Mouse (Mus musculus) limb, embryonic 11.5 days (tissue): ENCODE data around the gene Polr2b. TPM values are rescaled to one million over a fixed set of nuclear protein-coding genes. Genes with fewer than 3 reads are reported as not detected.

Experiments
- ATAC-seq: fragments of 200-750 bp; cut with Nextera tagmentation; 2 replicates; pipeline ENCODE4 v1.8.0; 2017; ENCODE audit warnings: low read depth; ENCODE audit not compliant: insufficient number of reproducible peaks, low FRiP score, low TSS enrichment
- DNase-seq: peaks from one replicate; pipeline ENCODE4 v3.0.0-alpha.2; 2015; ENCODE audit warnings: low spot score
- H3K27ac ChIP-seq: fragments of 300-500 bp; sonication (generic); replicated peaks from 2 replicates; pipeline ENCODE4 v1.5.1; 2014; ENCODE audit warnings: low read depth, mild to moderate bottlenecking, low read length
- H3K27me3 ChIP-seq: fragments of 300-500 bp; sonication (generic); 2 replicates; pipeline ENCODE4 v1.6.1; 2014; ENCODE audit warnings: mild to moderate bottlenecking, low read length, mixed read lengths; ENCODE audit not compliant: control insufficient read depth, insufficient read depth
- H3K36me3 ChIP-seq: fragments of 300-500 bp; sonication (generic); 2 replicates; pipeline ENCODE4 v1.6.1; 2014; ENCODE audit warnings: mild to moderate bottlenecking, low read length, moderate library complexity, mixed read lengths; ENCODE audit not compliant: control insufficient read depth, insufficient read depth
- H3K4me1 ChIP-seq: fragments of 300-500 bp; sonication (generic); 2 replicates; pipeline ENCODE4 v1.6.1; 2014; ENCODE audit warnings: low read length, mixed read lengths; ENCODE audit not compliant: control insufficient read depth, insufficient read depth
- H3K4me2 ChIP-seq: fragments of 300-500 bp; sonication (generic); 2 replicates; pipeline ENCODE4 v1.6.1; 2014; ENCODE audit warnings: low read depth, mild to moderate bottlenecking, moderate library complexity; ENCODE audit not compliant: severe bottlenecking
- H3K4me3 ChIP-seq: fragments of 300-500 bp; sonication (generic); 2 replicates; pipeline ENCODE4 v1.5.1; 2014; ENCODE audit warnings: low read depth, low read length
- H3K9ac ChIP-seq: fragments of 300-500 bp; sonication (generic); 2 replicates; pipeline ENCODE4 v1.6.1; 2014; ENCODE audit warnings: mild to moderate bottlenecking, low read length
- H3K9me3 ChIP-seq: fragments of 300-500 bp; sonication (generic); 2 replicates; pipeline ENCODE4 v1.6.1; 2016; ENCODE audit warnings: low read length; ENCODE audit not compliant: control insufficient read depth
- WGBS: fragments of 180-500 bp; shearing (Covaris S2); extraction: QIAGEN DNeasy Blood & Tissue Kit; methylation state at CpG from one replicate; pipeline ENCODE4 v1.1.7; 2014; 5-methylcytosine and 5-hydroxymethylcytosine counted together
- polyA plus RNA-seq: library from polyadenylated mRNA; unstranded; fragments of >200 nt; fragmentation: Nextera tagmentation; extraction: Ambion mirVana; gene quantifications from 2 replicates; pipeline ENCODE4 v1.2.1, GENCODE M21; 2014

Gene Polr2b
- polyA plus RNA-seq, 1 experiment from 2014 or later = 95.7 TPM

DNA sequence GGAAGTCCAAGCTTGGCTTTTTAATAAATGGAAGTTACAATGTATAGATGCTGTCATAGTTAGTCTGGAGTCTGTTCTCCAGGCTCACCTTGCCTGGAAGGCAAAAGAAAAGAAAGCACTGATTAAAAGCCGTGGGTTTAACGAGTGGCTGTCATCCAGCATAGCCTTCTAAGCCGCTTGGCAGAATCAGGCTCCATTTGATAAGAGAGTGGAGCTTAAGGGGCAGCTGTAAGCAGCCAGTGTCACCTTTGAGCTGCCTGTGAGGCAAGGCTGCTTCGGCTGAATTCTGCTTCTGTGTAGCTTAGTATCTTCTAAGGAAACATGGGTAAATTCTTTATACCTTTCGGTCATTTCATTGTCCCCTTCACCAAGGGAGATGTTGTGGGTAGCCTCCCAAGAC, 23.0 kb upstream of the Polr2b start:
- no peaks in the 10 kb centered on the region for H3K27me3 ChIP-seq
- ATAC-seq = no peak
- no peak overlapping the region for H3K4me2 ChIP-seq
- peaks cover 26% of the 10 kb centered on the region for H3K36me3 ChIP-seq
- no peaks in the 10 kb centered on the region for H3K9me3 ChIP-seq
- 90% methylated on average over 5 of the region's 5 CpGs for WGBS
- no peaks in the 10 kb centered on the region for H3K4me1 ChIP-seq
- H3K4me3 ChIP-seq = no peak overlapping the region
- H3K9ac ChIP-seq = no peak overlapping the region
- DNase-seq = no peak
- H3K27ac ChIP-seq = no peak overlapping the region

GRCm38 (mm10) chr5:77287901-77288300, 22.0 kb upstream of the Polr2b start:
- no peak for DNase-seq
- 81% methylated on average over 6 of the region's 6 CpGs for WGBS
- Histone ChIP-seq H3K9me3 (no peaks in the 10 kb centered on the region), H3K4me1 (no peaks in the 10 kb centered on the region), H3K27ac (no peak overlapping the region), H3K4me3 (no peak overlapping the region), H3K27me3 (no peaks in the 10 kb centered on the region), H3K9ac (no peak overlapping the region), H3K4me2 (no peak overlapping the region), H3K36me3 (peaks cover 22% of the 10 kb centered on the region)
- ATAC-seq = no peak

DNA sequence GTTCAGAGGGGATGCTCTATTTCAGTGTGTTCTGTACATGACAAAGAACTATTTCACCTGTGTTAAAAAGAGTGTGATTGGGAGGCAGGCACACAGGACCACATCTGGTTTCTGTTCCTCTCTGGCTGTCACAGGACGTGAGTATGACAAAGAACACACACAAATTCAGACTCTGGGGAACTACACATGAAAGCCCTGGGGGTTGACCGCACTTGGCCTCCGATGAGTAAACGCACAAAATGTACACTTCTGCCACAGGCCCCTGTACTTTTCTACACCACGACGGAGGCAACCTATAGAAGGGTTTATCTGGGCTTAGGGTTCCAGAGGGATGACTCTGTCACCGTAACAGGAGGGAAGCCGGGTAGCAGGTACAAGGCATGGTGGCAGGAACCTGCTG, 20.3 kb upstream of the Polr2b start:
- Histone ChIP-seq H3K36me3 (peaks cover 22% of the 10 kb centered on the region), H3K9ac (no peak overlapping the region), H3K9me3 (no peaks in the 10 kb centered on the region), H3K4me3 (no peak overlapping the region), H3K27ac (no peak overlapping the region), H3K4me1 (no peaks in the 10 kb centered on the region), H3K27me3 (no peaks in the 10 kb centered on the region), H3K4me2 (no peak overlapping the region)
- WGBS = 60% methylated on average over 8 of the region's 8 CpGs
- DNase-seq (no peak), ATAC-seq (no peak)

- H3K27me3 ChIP-seq = no peaks in the 10 kb centered on the region
- no peak overlapping the region for H3K4me2 ChIP-seq
- H3K4me3 ChIP-seq = no peak overlapping the region
- DNase-seq (no peak), ATAC-seq (no peak)
- peaks cover 22% of the 10 kb centered on the region for H3K36me3 ChIP-seq
- 90% methylated on average over 2 of the region's 2 CpGs for WGBS
- H3K9me3 ChIP-seq = no peaks in the 10 kb centered on the region
- no peaks in the 10 kb centered on the region for H3K4me1 ChIP-seq
- no peak overlapping the region for H3K9ac ChIP-seq
- no peak overlapping the region for H3K27ac ChIP-seq
These were observed 19.3 kb upstream of the Polr2b start for GRCm38 (mm10) chr5:77290606-77291005.

DNA sequence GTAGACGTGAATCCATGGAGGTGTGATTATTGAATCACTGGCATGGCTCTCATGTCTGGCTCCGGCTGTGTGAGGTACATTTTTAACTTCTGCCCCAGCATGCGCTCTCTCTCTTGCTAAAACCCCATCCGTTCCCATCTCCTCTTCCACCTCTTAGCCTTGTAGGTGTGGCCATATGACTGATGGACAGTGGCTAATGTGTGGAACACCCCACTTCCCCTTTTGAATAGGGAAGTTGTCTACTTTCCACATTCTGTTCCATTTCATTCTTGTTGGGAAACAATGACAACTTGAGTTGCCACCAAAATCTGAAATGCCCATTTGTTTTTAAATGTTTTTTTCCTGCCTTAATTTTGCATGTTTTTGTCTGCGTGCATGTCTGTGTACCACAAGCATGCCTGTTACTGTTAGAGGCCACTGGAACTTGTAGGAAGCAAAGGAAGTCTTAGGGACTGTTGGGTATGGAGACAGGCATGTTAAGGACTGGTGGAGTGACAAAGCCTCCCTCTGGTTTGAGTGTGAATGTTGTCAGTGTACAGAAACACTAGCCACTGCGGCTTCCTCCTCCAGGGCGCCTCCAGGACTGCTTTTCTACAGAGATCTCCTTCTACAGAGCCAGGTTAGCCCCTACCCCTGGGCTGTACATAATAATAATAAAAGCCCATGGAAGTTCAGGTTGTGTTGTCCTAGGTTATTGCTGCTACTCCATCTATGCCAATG, 17.0 kb upstream of the Polr2b start:
- no peak for DNase-seq
- no peak overlapping the region for H3K4me2 ChIP-seq
- ATAC-seq = no peak
- H3K36me3 ChIP-seq = peaks cover 21% of the 10 kb centered on the region
- no peaks in the 10 kb centered on the region for H3K27me3 ChIP-seq
- no peaks in the 10 kb centered on the region for H3K4me1 ChIP-seq
- no peaks in the 10 kb centered on the region for H3K9me3 ChIP-seq
- WGBS = 92% methylated on average over 7 of the region's 7 CpGs
- no peak overlapping the region for H3K9ac ChIP-seq
- H3K4me3 ChIP-seq = no peak overlapping the region
- no peak overlapping the region for H3K27ac ChIP-seq

DNA sequence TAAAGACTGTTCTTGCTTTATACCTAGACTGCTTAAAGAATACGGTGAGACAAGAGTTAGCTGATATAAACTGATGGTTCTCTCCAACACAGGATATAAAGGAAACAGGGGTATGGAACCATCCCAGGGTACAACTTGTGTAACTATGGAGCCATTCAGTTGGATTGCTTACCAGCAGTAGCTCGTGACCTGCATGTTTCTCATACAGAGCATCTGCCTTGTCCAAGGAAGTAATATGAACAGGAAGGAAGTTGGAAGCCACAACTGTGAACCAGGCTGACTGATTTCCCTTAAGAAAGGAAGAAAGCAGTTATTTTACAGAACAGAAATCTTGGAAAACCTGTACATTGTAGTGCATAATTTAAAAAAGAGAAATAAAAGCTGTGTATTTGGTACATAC, 10.5 kb upstream of the Polr2b start:
- no peaks in the 10 kb centered on the region for H3K9me3 ChIP-seq
- no peak overlapping the region for H3K9ac ChIP-seq
- no peak for DNase-seq
- 97% methylated on average over 2 of the region's 2 CpGs for WGBS
- no peak overlapping the region for H3K4me3 ChIP-seq
- ATAC-seq = no peak
- no peaks in the 10 kb centered on the region for H3K4me1 ChIP-seq
- H3K4me2 ChIP-seq = no peak overlapping the region
- H3K27ac ChIP-seq = no peak overlapping the region
- no peaks in the 10 kb centered on the region for H3K27me3 ChIP-seq
- peaks cover 10% of the 10 kb centered on the region for H3K36me3 ChIP-seq

DNA sequence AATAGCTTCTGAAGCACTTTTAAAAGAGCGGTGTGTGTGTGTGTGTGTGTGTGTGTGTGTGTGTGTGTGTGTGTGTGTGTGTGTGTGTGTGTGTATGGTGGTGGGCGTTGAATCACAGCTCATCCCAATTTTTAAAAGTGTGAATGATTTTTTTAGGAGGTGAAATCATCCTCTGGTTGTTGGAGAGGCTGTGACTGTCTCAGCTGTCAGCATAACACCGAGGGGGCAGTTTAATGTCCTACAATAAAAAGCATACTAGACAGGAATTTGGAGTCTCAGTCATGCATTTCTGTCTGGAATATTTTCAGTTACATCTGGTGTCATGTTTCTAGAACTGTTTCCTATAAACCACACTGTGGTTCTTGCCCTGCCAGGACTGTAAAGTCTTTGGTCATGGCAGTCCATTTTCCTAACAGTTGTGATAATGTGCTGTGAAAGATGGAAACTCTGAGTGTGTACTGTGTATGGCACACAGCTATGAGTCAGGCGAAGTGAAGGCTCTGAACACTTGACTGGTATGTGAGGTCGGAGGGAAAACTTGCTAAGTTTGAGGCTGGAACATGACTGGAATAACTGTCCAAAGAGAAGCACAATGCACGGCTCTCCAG, 8.5 kb upstream of the Polr2b start:
- WGBS = 86% methylated on average over 6 of the region's 6 CpGs
- DNase-seq = no peak
- Histone ChIP-seq H3K27me3 (no peaks in the 10 kb centered on the region), H3K4me1 (no peaks in the 10 kb centered on the region), H3K9me3 (no peaks in the 10 kb centered on the region), H3K36me3 (peaks cover 10% of the 10 kb centered on the region), H3K4me3 (no peak overlapping the region), H3K27ac (no peak overlapping the region), H3K9ac (no peak overlapping the region), H3K4me2 (no peak overlapping the region)
- no peak for ATAC-seq

DNA sequence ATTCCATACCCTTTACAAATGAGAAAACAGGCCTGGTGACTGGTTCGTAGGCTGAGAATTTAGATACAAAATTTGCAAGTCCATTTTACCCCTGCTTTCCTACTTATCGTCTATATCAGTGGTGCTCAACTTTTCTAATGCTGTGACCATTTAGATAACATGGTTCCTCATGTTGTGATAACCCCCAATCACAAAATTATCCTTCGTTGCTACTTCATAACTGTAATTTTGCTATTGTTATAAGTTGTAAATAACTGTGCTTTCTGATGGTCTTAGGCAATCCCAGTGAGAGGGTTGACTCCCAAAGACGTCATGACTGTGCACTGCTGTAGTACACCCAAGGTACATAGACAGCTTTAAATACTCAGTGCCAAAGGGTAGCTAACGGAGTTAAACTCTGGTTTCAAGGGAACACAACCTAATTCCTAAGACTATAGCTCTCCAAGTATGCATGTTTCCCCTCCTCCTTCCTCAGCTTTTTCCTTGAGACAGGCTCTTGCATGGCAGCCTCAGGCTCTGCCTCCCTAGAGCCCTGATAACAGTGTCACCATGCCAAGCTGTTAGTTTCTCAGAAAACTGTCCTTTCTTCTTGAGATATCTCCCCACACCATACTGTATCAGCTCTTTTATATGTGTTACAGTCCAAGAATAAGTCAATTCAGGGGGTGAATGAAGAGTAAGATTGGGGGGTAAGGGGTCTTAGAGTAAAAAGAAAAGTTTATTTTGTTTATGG, 2.0 kb upstream of the Polr2b start:
- peak overlapping the region; percentile 95 for H3K4me2 ChIP-seq
- DNase-seq (no peak), ATAC-seq (no peak)
- WGBS = 83% methylated on average over 5 of the region's 5 CpGs
- H3K27ac ChIP-seq = no peak overlapping the region
- H3K4me1 ChIP-seq = peaks cover 17% of the 10 kb centered on the region
- H3K4me3 ChIP-seq = peak overlapping the region; percentile 81
- no peaks in the 10 kb centered on the region for H3K9me3 ChIP-seq
- no peaks in the 10 kb centered on the region for H3K27me3 ChIP-seq
- H3K36me3 ChIP-seq = peaks cover 3% of the 10 kb centered on the region
- H3K9ac ChIP-seq = no peak overlapping the region
